Mouse (Mus musculus) thymus, adult 2 months (tissue): ENCODE results near the gene Hist1h3f.

ENCODE experiments used
- CTCF ChIP-seq: fragments of 200-500 bp; IDR thresholded peaks from 2 replicates; pipeline ENCODE4 v1.5.1; 2012; ENCODE audit warnings: mild to moderate bottlenecking, control low read depth, low read length, moderate library complexity, borderline replicate concordance; ENCODE audit not compliant: control insufficient read depth, poor library complexity, insufficient read depth; ENCODE audit errors: extremely low read depth
- POLR2A ChIP-seq: fragments of 200-500 bp; IDR thresholded peaks from 2 replicates; pipeline ENCODE4 v1.6.1; 2012; ENCODE audit warnings: mild to moderate bottlenecking, low read length, control low read depth, moderate library complexity; ENCODE audit not compliant: control insufficient read depth, poor library complexity, insufficient read depth; ENCODE audit errors: extremely low read depth

- TF ChIP-seq CTCF, result no peak
- no peak for TF ChIP-seq POLR2A
Observed at GRCm38 (mm10) chr13:23506351-23506750, 37.5 kb upstream of the Hist1h3f start.
